Mouse (Mus musculus): ENCODE results near the gene 1700001P01Rik.
A peak's percentile ranks its signal among the peaks of the same experiment; 100 is the strongest.

1700001P01Rik gene

DNA sequence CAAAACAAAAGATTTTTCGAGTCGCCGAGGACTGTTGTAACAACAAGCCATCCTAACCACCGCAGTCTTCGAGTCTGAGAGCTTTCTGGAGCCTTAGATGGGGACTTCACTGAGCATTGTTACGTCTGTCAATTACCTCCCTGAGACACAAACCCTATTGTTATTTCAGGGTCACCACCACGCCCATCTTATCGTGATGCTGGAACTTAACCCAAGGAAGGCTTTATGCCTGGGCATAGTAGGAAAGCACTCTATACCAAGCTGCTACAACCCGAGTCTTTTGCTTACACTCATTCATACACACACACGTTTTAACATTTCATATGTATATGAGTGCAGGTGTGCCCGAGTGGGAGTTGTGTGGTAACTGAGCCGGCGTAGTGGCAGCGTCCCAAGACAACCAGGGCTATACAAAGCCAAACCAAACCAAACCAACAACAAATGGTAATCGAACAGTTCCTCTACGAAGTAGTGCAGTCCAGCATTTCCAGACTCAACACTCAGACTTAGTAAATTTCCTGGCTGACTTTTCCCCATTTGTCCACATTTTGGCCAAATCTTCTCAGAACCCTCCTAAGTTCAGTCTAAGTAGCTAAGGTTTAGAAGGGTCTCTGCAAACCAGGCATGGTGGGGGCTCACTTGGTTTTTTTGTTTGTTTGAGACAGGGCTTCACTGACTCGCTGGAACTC is at the start of gene 1700001P01Rik:
Gene 1700001P01Rik (minus strand): TSS at position 111 of the 689 bp plus-strand sequence.
- DNase-seq, result no peak

DNA sequence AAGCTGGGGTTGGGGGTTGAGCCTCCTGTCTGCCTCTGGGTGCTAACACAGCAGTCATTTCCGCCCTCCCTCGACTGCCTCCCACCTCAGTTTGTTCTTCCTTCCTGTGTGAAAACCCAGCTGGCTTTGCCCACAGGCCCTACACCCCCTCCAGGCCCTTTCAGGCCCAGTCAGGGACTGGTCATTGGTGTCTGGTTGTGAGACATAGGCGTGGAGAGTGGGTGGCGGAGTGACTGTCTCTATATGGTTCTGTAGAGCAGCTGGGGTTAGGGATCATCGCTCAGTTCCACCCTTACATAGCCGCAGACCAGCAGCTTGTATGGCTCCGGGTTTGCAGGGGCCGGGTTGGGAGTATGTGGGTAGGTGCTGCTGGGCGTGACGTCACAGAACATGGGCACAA is 49.6 kb upstream of the 1700001P01Rik start:
- DNase-seq, result no peak

DNA sequence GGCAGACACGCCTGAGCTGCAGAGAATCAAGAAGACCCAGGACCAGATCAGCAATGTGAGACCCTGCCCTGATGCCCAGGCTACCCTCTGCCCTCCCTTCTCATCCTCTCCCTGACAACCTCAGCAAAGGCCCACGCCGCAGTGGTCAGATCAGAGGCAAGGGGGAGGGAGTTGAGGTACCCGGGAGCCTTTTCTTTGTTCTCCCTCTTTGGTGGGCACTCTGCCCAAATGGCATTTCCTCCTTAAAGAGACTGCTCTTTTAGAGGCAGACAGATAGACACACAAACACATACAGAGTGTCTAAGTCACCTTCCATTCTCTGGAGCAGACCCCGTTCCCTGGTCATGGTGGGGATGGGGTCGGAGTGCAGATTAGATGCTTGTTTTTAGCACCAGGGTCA is 49.2 kb upstream of the 1700001P01Rik start:
- DNase-seq, result no peak

DNA sequence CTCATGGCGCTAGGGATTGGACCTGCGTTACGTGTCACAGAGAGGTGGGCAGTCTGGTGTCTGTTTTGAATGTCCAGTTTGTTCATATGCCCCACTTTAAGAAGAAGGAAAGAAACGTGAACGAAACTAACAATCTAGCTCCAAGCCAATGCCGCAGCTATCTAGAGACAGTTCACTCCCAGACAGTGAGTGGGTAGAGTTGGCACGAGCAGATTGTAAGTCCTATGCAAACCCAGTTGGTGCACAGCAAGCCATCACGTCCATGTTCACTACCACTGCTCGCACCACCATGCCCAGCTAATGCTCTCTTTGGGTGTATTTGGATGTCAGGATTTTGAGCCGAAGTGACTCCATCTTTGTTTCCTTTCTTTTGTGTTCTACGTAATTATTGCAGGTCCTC is 48.5 kb upstream of the 1700001P01Rik start:
- no peak for DNase-seq

DNA sequence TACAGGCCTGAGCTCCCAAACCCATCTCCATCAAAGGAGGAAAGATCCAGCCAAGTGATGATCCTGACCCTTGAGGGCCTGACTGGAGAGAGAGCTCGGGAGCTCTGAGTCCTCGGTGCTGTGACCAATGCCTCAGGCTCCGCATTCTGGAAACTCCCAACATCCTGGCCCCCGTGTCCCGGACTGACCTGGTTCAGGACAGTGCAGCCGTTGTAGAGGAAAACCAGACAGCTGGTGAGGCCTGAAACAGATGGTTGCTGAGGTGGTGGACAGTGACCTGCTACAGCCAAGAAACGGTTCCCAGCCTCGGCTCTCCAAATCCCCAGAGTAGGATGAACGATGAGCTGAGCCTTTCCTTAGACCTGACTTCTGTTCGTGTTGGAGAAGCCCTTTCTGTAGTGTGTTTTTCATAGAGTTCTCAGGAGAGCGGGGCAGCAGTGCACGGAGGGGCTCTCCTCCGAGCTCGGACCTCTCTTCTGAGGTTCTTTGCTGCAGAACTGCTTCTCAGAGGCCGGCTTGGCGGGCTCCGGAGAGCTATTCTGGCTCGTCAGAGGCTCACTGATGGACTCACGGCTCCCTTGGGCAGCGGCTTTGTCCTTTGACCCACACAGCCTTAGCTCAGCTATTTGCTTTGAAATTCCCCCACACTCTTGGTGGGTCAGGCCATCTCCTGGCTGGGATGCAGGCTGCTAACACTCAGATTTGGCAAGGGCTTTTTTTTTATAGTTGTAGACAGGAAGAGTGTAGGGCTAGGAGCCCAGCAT is 47.3 kb upstream of the 1700001P01Rik start:
- no peak for DNase-seq

DNA sequence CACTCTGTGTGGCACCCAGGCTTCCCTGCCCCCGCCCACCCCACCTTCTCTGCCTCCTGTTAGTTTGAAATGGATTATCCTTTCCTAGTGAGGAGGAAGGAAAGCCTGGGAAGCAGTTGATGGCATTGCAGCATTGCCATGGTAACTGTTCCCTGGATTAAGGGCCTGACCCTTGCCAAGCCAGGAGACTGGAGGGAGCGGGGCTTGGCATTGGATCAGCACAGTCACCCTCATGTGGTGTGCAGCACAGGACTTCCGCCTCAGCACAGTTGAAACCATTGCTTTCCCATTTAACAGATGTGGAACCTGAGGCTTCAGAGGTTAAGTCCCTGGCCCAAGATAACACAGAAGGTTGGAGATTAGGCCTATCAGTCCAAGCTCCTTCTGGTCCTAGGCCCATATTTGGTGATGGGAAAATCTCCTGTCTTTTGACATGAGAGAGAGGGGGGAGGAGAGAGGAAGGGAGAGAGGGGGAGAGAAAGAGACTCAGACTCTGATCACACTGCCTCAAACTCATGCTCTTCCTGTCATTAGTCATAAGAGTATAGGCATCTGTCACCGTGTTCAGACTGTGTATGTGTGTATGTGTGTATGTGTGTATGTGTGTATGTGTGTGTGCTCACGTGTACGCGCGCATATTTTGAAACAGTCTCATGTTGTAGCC is 45.8 kb upstream of the 1700001P01Rik start:
- no peak for DNase-seq

DNA sequence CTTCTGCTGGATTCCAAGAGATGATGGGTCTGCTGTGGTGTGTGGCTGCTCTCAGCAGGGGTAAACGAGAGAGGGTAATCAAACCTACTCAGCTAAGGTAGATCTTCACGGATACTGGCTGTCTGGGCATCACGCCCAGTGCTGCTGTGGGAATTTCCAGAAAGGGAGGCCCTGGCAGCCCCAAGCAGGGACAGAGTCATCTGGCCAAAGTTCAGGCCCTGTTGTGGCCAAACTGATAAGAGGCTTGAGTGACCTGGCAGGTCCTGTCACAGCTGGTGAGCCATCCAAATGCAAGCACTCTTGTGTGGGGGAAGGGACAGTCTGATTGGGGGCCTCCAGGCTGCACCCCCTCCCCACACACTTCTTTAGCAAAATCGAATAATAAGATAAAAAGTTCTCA is 45.1 kb upstream of the 1700001P01Rik start:
- peak; percentile 55 for DNase-seq

DNA sequence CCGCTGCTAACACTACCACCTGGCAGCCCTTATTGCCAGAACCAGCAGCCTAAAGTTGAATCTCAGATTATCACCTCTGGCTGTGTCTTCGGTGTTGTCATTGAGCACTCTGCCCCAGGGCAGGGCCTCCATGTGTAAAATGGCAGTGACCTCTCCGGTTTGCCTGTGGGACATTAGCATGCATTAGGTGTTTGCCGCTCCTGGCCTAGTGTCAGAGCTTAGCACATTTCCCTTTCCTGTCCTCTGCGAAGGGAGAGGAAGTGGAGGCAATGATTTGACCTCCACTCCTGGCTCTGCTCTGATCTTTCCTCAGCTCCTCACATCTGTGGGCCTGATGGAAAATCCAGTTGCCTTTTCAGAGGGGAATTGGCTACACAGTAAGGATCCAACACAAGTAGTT is 44.2 kb upstream of the 1700001P01Rik start:
- no peak for DNase-seq

DNA sequence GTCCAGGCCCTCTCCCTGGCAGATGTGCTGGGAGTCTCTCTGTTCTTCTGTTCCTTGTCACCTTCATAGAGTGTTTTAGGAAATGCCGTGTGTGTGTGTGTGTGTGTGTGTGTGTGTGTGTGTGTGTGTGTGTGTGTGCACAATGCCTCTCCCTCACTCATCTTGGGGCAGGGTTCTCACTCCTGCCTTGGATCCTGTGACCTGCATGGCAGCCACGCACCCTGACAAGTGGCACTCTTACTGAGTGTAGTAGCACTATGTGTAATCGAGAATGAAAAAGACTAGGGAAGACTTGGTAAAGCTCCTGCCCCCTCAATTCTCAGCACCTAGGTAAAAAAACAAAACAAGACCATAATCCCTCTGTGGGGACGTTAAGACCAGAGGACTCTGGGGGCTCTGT is 43.4 kb upstream of the 1700001P01Rik start:
- DNase-seq, result no peak

DNA sequence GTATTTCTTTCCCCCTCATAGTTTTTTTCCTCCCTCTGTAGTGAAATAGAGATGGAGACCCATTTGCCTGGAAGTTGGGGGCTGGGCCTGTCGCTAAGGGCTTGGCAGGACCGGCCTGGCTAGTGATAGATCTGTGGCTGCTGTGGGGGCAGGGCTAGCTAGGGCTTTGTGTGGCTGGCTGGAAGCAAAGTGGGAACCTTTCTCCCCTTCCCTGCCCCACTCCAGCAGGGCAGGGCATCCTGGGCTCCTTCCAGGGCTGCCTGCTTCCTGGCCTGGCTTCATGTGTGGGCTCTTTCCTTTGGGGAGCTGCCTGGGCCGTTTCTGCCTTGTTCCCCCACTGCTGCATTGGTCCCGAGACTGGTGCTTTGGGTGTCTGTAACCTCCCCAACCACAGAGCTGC is 42.9 kb upstream of the 1700001P01Rik start:
- DNase-seq, result peak; percentile 51

DNA sequence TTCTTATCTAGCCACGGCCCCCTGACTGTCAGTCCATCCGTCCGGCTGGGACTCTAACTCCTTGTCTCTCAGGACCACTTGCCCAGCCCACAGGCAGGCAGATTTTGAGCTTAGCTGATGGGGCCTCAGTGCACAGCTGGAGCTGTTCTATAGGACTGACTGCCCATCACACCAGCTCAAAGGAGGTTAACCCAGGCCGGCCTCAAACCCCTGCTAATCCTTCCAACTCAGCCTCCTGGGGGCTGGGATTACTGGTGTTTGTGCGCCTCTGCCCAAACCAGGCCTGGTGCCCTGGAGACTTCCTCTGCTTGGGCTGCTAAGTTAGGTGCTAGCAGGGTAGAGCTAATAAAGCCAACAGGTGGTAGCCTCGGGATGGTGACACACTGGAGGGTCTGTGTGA is 42.3 kb upstream of the 1700001P01Rik start:
- DNase-seq, result no peak

DNA sequence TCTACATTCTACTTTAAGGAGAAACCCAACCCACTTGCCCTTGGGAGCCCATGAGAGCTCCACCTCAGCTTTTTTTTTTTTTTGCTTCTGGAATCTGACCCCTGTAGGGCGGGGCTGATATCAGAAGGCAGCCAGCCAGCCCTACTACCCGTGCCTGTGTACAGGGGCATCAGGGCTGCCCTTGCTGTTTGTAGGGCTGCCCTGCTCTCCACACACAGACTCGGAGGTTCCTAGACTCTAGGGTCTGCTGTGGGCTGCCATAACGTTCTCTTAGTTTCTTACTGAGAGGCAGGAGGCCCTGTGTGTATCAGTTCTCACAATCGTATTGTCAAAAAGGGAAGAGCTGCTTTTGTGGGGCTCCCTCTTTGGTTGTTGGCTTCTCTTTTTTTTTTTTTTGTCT is 41.7 kb upstream of the 1700001P01Rik start:
- peak; percentile 58 for DNase-seq

DNA sequence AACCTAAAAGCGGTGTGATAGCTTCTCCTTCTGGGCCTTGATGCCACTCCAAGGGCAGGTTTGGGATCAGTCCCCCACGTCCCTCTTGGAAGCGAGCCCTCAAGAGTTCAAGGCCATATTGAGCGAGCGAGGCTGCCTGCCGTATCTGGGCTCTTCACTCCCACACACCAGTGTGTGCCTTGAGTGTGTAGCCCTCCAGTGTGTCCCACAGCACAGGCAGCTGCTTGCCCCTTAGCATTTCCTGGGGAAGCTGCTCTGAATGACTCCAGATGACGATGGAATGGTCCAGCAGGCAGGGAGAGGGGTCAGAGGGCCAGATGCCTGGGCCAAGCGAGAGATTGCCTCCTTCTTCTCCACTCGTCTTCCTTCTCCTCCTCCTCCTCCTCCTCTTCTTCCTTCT is 41.2 kb upstream of the 1700001P01Rik start:
- no peak for DNase-seq

DNA sequence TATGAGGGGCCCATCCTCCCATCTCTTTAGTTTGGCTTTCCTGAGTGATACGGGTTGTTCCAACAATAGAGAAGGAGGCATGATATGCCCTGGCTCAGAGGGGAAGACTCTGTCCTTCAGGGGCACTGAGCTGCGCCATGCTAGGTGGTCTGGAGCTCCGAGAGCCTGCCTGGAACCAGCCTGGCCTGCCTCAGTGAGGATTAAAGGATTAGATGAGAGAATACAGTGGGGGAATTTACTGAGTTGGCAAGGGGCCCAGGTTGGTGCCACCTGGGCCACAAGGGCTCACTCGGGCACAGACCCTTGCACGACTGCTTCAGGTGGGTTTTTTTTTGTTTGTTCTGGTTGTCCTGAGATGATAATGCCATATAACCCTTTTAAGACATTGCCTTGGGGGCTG is 40.5 kb upstream of the 1700001P01Rik start:
- no peak for DNase-seq

DNA sequence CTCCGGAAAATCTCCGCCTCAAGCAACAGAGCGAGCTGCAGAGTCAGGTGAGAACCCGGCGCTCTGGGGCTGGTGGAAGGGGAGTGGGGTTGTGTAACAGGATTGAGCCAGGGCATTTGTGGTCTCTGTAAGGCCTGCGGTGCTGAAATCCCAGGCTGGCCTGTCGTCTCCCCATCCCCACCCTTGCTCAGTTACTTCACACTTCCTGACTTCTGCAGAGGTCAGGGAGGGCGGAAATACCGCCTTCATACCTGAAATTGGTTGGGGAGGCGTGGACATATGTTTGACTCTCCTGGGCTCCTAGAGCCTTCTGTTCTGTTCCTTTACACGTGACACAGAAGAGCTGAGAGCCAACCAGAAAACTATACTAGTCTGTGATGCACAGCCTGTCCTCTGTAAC is 40.0 kb upstream of the 1700001P01Rik start:
- no peak for DNase-seq

DNA sequence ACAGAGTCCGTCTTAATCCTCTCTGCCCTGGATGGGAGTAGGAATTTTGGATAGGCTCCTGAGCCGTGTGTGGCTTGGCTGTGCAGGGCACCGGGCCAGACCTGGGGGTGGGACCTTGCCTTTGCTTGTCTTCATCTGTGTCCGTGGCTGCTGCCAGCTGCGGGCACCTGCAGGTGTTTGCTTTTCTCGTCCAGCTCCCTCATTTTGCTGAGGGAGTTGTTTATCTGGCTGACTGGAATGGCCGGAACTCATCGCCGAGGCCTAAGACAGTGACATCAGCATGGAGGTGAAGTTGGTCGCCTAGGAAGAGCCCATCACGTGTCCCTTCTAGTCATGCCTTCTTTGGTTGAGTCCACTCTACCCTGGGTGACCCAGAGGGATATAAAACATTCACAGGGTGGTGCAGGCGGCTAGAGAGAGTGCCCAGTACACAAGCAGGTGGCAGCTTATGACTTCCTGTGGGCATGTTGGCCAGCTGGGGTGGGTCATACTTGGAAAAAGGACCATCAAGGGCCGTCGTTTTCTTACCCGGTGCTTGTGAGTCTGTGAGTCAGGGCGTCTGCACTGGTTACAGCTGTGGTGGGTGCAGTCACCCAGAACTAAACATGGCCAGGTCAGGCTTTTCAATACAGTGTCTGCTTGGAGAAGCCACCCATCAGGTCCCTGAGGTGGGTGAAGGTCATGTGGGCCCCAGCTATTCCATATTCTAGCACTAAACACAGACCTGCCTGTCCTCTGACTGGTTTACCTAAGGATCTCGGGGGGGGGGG is 38.2 kb upstream of the 1700001P01Rik start:
- no peak for DNase-seq

DNA sequence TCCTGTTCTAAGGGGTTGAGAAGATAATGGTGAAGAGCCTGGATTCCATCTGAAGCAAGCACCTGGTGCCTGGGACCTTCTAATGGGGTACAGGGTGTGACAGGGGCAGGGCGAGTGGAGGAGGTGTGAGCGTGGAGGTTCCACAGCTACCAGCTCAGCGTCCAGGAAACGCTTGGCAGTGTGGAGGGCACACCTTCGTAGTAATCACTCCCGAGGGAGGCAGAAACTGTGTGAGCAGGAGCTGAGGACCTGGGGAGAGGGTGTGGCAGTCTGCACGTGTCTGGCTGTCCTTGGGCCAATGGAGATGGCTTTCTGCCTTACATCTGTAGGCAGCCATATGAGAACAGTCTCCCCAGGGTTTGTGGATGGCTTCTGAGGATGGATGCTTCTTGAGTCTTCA is 37.4 kb upstream of the 1700001P01Rik start:
- no peak for DNase-seq

DNA sequence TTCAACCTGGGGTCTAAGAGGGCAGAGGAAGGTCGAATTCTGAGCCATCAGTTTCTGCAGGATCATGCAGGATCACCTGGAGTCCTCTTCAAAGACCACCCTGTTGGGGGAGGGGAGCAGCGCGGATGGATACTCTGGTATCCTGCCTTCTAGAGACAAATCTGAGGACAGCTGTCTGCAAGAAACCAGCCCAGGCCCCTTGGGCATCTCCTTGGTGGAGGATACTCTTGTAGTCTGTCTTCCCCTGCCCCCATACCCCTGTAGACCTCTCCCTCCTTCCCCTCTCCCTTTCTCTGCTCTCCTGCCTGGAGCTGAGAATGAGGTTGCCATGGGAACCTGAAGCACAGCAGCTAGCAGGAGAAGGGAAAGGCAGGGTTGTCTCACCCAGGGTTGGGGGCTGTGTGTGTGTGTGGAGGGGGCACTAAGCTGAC is 36.8 kb upstream of the 1700001P01Rik start:
- no peak for DNase-seq

DNA sequence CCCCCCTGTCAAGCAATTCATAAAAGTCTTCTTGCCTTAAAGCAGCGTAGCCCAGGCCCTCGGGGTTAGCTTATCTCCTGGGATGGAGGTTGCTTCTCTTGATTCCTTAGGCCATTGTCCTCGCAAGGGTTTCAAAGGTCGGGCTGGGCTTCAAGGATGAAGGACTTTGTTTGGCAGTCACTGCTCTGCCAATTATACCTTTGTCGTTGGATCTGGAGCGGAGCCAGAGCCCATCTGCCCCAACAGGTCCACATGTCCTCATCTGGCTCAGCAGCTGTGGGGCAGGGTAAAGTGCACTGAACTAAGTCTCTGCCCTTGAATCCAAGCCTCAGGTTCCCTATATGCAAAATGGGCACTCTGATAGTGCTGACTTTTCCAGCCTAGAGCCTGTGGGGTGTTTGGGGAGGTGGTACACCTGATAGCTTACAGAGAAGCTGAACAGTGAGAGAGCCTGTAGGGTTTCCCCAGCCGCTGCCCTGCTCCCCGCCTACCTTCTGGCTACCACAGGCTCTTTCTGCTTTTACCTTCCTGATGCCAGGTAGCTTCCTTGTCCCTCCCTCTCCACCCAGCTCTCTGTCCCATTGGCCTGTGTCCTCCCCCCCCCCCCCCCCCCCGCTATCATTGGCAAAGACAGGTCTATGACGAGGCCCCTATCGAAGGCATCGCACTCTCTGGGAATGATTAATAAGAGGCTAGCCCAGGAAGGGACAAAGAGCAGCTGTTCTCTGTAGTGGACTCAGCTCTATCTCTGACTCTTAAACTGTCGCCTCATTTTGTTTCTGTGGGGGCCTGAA is 36.0 kb upstream of the 1700001P01Rik start:
- DNase-seq, result no peak

DNA sequence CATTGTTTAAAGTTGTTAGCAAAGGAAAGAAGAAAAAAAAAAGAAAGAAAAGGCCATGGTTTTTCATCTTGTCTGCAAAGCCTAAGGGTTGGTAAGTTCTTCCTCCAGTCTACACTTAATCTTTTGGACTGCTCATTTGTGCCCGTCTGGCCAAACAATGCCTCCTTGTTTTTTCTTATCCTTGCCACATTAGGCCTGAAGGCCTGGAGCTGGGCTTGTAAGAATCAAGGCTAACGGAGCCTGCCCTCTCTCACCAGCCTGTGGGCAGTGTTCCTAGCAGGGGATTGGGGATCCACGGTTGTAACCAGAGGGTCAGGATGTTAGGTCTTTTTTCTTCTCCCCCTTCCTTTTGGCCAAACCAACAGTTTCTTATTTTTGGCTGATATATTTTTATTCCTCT is 35.3 kb upstream of the 1700001P01Rik start:
- no peak for DNase-seq

DNA sequence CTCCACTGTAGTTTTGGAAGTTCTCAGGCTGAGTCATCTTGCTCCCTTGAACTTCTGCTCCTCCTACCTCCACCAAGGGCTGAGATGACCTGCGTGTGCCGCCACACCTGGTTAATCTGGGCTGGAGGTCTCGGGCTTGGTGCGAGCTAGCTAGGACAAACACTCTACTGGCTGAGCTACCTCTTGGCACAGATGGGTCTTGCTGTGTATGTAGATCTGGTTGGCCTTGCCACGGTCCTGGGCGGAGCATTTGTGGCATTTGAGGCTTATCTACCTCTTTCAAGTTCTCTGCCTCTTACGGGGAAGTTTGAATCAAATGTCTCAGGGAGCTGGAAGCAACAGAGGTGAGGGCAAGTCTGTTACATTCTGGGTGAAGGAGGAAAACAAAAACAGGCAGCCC is 34.6 kb upstream of the 1700001P01Rik start:
- no peak for DNase-seq
